Mouse (Mus musculus): Measurements from ENCODE around the gene Mmp25. TPM values are rescaled to one million over a fixed set of nuclear protein-coding genes. Genes with fewer than 3 reads are reported as not detected.

Mmp25 gene
- polyA plus RNA-seq (2016; fragmentation: Nextera tagmentation; extraction: Ambion mirVana), result 0.20 and 0.28 TPM in 2 replicates

DNA sequence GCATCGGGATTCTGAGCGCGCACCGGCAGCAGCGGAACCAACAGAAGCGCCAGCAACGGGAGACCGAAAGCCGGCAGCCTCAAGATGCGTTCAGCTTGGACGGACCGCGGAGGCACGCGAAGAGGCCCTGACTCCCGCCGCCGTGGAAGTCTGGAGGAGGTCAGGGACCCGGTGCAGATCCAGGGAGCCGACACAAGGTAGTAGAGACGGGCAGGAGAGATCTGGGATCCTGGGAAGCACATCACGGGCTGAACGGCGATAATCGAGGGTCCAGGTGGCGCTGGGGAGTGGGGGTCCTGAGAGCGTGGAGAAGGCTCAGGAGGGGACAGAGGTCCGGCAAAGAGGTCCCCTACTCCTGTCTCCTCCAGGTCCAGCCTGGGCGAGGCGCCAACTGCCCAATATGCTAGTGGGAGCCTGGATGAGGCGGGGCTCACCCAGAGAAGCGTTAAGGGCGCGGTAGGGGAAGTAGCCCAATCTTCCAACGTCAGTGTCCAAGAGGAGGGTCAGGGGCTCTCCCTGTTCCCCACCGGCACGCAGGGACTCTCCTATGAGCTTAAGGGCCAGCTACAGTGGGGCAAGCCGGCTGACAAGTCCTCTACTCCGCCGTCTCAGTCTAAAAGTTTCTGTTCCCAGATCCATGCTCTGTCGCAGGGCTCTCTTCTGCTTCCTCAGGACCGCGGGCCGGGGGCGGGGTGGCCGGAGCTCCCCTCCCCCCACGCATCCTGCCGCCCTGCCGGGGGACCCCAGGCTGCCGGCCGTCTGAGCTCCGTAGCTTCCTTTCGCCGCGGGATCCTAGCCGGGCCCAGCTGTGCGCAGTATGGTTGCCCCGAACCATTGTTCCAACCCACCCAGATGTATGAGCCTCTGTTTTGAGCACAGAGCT, at the start of gene Mmp25:
Gene Mmp25, minus strand, starts transcription at position 665 of the 883 bp plus-strand sequence.
- peak within 1 kb of the TSS; percentile 64 for H3K4me2 ChIP-seq
- H3K9me3 ChIP-seq (replicated peaks), result no peaks in the 10 kb centered on the region
- H3K4me3 ChIP-seq, result peak within 1 kb of the TSS; percentile 44
- H3K9ac ChIP-seq, result peak within 1 kb of the TSS; percentile 9; the same call in 1 of the 2 replicates
- no peak for ATAC-seq
- H3K27me3 ChIP-seq (replicated peaks), result peaks cover 56% of the 10 kb centered on the region
- WGBS (ENCODE audit: insufficient replicate concordance), result 1% methylated on average over 58 of the region's 58 CpGs
- no peaks in the 10 kb centered on the region for H3K36me3 ChIP-seq
- no peaks in the 10 kb centered on the region for H3K4me1 ChIP-seq
- no peak within 1 kb of the TSS for H3K27ac ChIP-seq

DNA sequence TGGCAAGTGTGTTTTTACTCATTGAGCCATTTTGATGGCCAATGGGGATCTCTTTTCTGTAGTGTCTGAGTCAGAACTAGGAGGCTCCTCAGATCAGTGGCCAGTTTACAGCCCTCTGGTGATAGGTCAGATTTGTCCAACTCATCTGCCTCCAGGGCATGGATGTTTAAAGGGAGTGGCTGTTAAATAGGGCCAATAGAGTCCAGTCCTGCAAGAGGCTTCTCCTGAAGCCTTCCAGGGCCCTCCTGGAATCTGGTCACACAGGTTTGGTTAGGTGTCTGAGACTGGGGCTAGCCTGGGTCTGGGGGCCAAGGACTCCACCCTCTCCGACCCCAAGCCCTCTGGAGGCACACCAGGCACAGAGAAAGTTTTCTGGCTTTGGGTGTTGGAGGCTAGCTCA, 49.4 kb upstream of the Mmp25 start:
- peaks cover 4% of the 10 kb centered on the region; the same call in 1 of the 2 replicates for H3K4me1 ChIP-seq
- H3K4me3 ChIP-seq, result no peak overlapping the region
- no peak overlapping the region for H3K4me2 ChIP-seq
- peaks cover 66% of the 10 kb centered on the region for H3K27me3 ChIP-seq (replicated peaks)
- no peaks in the 10 kb centered on the region for H3K36me3 ChIP-seq
- no peak overlapping the region for H3K27ac ChIP-seq
- no peak overlapping the region for H3K9ac ChIP-seq
- no peak for ATAC-seq
- WGBS (ENCODE audit: insufficient replicate concordance), result 50% methylated on average over 1 of the region's 1 CpGs
- no peaks in the 10 kb centered on the region for H3K9me3 ChIP-seq (replicated peaks)

DNA sequence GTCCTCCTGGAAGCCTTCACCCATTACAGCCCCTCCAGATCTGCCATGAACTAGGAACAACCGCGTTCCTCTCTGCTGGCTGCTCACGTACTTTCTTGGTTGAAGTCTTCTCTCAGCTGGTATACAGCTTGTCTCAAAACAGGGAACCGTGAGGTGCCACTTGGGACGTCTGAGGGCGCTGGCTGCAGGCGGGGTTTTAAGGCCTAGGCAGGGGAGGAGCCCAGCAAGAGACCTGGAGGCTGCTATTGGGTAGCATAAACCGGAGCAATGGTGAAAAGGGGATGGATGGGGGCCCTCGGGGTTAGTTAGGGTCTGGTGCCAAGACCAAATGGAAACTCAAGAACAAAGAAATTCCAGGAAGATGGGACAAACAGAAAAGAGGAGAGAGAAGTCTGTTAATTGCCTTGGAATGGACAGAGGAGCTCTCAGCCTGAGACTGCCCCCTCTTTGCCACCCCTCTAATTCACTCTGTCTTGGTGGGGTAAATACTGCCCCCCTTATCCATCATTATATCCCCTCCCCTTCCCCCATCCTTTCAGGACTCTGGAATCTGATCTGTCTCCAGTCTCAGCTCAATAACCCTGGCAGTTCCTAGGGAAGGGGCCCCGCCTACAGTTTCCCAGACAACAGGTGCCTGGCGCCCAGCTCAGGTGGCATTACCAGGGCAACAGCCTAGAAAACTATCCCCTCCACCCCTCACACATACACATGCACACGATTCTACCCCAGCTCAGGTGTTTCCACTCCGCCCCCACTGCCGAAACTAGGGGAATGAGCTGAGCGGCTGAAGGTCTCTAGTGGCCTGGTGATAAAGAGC, 39.0 kb upstream of the Mmp25 start, which contains the start of gene Cldn9:
Gene Cldn9, minus strand, starts transcription at position 171 of the 817 bp plus-strand sequence.
- no peak for ATAC-seq
- H3K9me3 ChIP-seq (replicated peaks), result no peaks in the 10 kb centered on the region

DNA sequence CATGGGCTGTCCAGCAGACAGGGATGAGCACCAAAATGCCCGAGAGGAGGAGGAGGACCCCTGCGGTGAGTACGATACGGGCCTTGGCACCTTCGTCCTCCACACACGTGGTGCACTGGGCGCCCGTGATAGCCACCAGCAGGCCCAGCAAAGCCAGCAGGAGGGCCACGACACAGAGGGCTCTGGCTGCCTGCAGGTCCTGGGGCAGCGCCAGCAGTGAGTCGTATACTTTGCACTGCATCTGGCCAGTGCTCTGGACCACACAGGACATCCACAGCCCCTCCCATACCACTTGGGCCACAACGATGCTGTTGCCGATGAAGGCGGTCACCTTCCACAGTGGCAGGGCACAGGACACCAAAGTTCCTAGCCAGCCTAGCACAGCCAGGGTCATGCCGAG, 38.1 kb upstream of the Mmp25 start:
- H3K36me3 ChIP-seq, result no peaks in the 10 kb centered on the region
- peaks cover 5% of the 10 kb centered on the region; the same call in 1 of the 2 replicates for H3K4me1 ChIP-seq
- H3K27me3 ChIP-seq (replicated peaks), result peaks cover 76% of the 10 kb centered on the region
- no peak overlapping the region for H3K9ac ChIP-seq
- no peak for ATAC-seq
- 20% methylated on average over 15 of the region's 15 CpGs for WGBS (ENCODE audit: insufficient replicate concordance)
- no peak overlapping the region for H3K4me2 ChIP-seq
- H3K9me3 ChIP-seq (replicated peaks), result no peaks in the 10 kb centered on the region
- no peak overlapping the region for H3K4me3 ChIP-seq
- no peak overlapping the region for H3K27ac ChIP-seq

More for the DNA sequence above, 39.0 kb upstream of the Mmp25 start, which contains the start of gene Cldn9:
- H3K9ac ChIP-seq, result no peak within 1 kb of the TSS
- H3K4me3 ChIP-seq, result no peak within 1 kb of the TSS
- H3K4me2 ChIP-seq, result no peak within 1 kb of the TSS
- no peaks in the 10 kb centered on the region for H3K36me3 ChIP-seq
- peaks cover 67% of the 10 kb centered on the region for H3K27me3 ChIP-seq (replicated peaks)
- WGBS (ENCODE audit: insufficient replicate concordance), result 23% methylated on average over 15 of the region's 15 CpGs
- H3K27ac ChIP-seq, result no peak within 1 kb of the TSS
- H3K4me1 ChIP-seq, result peaks cover 5% of the 10 kb centered on the region; the same call in 1 of the 2 replicates

DNA sequence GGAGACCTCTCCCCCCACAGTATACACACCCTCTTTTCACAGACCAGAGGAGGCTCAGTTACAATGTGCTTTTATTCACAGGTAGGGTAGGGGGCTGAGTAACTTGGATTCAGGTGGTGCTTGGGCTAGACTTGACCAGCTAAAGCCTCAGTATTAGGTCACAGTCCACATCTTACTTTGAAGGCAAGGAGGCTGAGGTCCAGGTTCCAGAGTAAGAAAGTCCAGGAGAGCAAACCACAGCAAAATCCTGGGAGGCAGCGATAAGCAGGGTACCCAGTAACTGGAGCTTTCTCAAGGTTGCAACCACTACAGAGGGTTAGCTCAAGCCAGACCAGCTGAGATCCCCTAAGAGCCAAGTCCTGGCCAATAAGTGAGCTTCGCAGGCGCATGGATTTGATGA, 37.5 kb upstream of the Mmp25 start:
- 57% methylated on average over 3 of the region's 3 CpGs for whole genome bisulfite sequencing (ENCODE audit: insufficient replicate concordance)
- H3K27me3 ChIP-seq (replicated peaks), result peaks cover 83% of the 10 kb centered on the region

DNA sequence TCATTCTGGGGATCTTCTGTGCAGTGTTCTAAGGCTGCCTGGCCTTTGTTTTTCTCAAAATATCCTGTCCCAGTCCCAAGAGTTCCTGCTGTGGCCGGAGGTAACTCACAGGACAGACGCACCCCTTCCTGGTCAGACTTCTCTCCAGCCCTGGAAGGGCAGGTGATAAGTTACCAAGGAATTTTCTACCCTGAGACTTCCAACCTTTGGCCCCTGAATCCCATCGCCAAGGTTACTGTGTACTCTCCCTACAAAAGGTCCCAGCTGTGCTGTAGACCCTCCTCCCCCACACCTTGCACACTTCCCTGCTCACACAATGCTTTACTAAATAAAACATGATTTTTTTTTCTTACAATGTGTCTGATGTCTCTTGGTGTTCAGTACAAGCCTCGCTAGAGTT, 37.0 kb upstream of the Mmp25 start:
- H3K4me3 ChIP-seq, result no peak overlapping the region
- no peaks in the 10 kb centered on the region for H3K36me3 ChIP-seq
- H3K4me2 ChIP-seq, result no peak overlapping the region
- peaks cover 87% of the 10 kb centered on the region for H3K27me3 ChIP-seq (replicated peaks)
- peaks cover 12% of the 10 kb centered on the region for H3K4me1 ChIP-seq
- no peak overlapping the region for H3K9ac ChIP-seq
- no peak for ATAC-seq
- H3K9me3 ChIP-seq (replicated peaks), result no peaks in the 10 kb centered on the region
- no peak overlapping the region for H3K27ac ChIP-seq
- 46% methylated on average over 4 of the region's 4 CpGs for WGBS (ENCODE audit: insufficient replicate concordance)

More for the DNA sequence above, 37.5 kb upstream of the Mmp25 start:
- no peak overlapping the region for H3K27ac ChIP-seq
- H3K9ac ChIP-seq, result no peak overlapping the region
- no peak for ATAC-seq
- H3K9me3 ChIP-seq (replicated peaks), result no peaks in the 10 kb centered on the region
- H3K4me1 ChIP-seq, result peaks cover 8% of the 10 kb centered on the region
- no peak overlapping the region for H3K4me3 ChIP-seq
- H3K36me3 ChIP-seq, result no peaks in the 10 kb centered on the region
- no peak overlapping the region for H3K4me2 ChIP-seq

DNA sequence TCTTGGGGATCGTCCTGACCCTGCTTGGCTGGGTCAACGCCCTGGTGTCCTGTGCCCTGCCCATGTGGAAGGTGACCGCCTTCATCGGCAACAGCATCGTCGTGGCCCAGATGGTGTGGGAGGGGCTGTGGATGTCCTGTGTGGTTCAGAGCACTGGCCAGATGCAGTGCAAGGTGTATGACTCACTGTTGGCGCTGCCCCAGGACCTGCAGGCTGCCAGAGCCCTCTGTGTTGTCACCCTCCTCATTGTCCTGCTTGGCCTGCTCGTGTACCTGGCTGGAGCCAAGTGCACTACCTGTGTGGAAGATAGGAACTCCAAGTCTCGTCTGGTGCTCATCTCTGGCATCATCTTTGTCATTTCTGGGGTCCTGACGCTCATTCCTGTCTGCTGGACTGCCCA, 36.0 kb upstream of the Mmp25 start:
- H3K4me1 ChIP-seq, result peaks cover 22% of the 10 kb centered on the region
- H3K27me3 ChIP-seq (replicated peaks), result peaks cover 97% of the 10 kb centered on the region
- no peak overlapping the region for H3K27ac ChIP-seq
- WGBS (ENCODE audit: insufficient replicate concordance), result 45% methylated on average over 10 of the region's 10 CpGs
- no peak for ATAC-seq
- no peak overlapping the region for H3K9ac ChIP-seq
- no peaks in the 10 kb centered on the region for H3K36me3 ChIP-seq
- H3K4me2 ChIP-seq, result no peak overlapping the region
- no peaks in the 10 kb centered on the region for H3K9me3 ChIP-seq (replicated peaks)
- H3K4me3 ChIP-seq, result no peak overlapping the region

DNA sequence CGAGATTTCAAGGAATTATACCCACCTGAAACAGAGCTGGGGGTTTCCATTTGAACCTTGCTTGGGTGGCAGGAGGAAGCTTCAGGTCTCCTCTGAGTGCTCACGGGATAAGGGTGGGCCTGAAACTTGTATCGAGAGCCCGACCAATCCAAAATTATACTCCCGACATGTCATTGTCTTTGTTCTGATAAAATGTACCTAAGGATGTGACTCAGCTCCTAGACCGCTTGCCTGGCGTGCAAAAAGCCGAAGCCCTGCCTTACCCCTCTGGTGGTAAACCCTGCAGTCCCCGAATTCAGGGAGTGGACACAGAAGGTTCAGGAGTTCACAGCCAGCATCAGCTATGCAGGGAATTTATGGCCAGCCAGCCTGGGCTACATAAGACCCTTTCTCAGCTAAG, 35.3 kb upstream of the Mmp25 start:
- H3K4me3 ChIP-seq, result no peak overlapping the region
- no peak overlapping the region for H3K4me2 ChIP-seq
- no peak overlapping the region for H3K27ac ChIP-seq
- no peaks in the 10 kb centered on the region for H3K36me3 ChIP-seq
- peaks cover 30% of the 10 kb centered on the region for H3K4me1 ChIP-seq
- H3K9me3 ChIP-seq (replicated peaks), result no peaks in the 10 kb centered on the region
- peaks cover 100% of the 10 kb centered on the region for H3K27me3 ChIP-seq (replicated peaks)
- no peak for ATAC-seq
- no peak overlapping the region for H3K9ac ChIP-seq
- WGBS (ENCODE audit: insufficient replicate concordance), result 40% methylated on average over 9 of the region's 9 CpGs

DNA sequence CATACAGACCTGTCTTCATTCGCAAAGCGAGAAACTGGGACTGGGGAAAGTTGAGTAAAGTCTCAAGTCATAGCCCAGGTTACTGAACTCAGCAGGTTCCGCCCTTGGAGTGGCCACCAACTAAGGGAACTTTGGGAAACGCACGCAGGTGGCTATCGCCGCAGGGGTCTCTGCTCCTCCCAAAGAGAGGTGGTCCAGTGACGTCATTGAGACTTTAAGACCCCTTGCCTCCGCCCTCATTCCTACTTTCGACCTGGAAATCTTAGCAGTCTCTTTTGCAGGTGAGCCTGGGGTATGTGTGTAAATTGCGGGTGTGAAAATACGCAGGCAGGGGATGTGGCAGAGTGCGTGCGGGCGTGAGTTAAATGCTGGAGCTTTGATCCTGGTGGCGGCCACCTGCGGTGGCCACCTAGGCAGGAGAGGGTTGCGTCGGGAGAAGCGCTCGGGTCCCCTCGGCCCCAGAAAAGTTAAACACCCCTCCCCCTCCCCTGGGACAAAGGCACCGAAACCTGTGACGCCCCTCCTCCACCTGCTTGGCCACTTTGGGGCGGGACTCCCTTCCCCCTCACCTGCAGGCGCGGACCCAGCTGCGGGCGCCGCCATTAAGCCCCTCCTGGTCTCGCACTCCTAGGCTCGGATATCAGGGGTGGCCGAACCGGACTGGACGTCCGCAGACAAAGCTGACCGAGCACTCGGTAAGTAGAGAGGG, 34.2 kb upstream of the Mmp25 start, which contains the start of gene Cldn6:
Gene Cldn6, plus strand, starts transcription at position 123 of the 709 bp plus-strand sequence.
- H3K4me1 ChIP-seq, result peaks cover 40% of the 10 kb centered on the region
- WGBS (ENCODE audit: insufficient replicate concordance), result 5% methylated on average over 38 of the region's 38 CpGs

DNA sequence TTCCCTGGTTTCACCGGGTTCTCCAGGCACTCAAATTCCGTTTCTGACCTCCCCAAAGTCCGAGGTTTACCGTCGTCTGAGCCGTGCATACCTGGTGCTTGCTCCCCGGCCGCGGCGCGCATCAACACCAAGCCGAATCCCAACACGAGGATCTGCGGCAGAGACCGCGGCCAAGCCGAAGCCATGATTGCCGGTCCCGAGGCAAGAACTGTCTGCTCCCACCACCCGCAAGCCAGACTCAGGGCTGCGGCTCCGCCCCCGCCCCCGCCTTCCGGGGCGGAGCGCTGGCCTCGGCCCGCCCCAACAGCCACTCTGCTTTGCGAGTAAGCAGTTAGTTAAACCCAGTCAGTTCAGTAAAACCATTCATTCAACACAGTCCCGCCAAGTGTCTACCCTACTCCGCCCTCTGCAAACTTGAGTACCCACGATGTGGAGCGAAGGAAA, 32.2 kb upstream of the Mmp25 start, which contains the start of gene Tnfrsf12a:
Gene Tnfrsf12a, minus strand, starts transcription at position 233 of the 444 bp plus-strand sequence.
- H3K9me3 ChIP-seq (replicated peaks), result no peaks in the 10 kb centered on the region
- H3K36me3 ChIP-seq, result no peaks in the 10 kb centered on the region
- ATAC-seq, result peak; percentile 23; the same call in 1 of the 2 replicates
- H3K27ac ChIP-seq, result no peak within 1 kb of the TSS
- H3K27me3 ChIP-seq (replicated peaks), result peaks cover 77% of the 10 kb centered on the region
- H3K4me1 ChIP-seq, result peaks cover 55% of the 10 kb centered on the region
- peak within 1 kb of the TSS; percentile 69 for H3K9ac ChIP-seq
- peak within 1 kb of the TSS; percentile 93 for H3K4me2 ChIP-seq
- under 1% methylated on average over 34 of the region's 34 CpGs for WGBS (ENCODE audit: insufficient replicate concordance)
- peak within 1 kb of the TSS; percentile 63 for H3K4me3 ChIP-seq

More for the DNA sequence above, 34.2 kb upstream of the Mmp25 start, which contains the start of gene Cldn6:
- ATAC-seq, result no peak
- H3K27me3 ChIP-seq (replicated peaks), result peaks cover 97% of the 10 kb centered on the region
- peak within 1 kb of the TSS; percentile 16; the same call in 1 of the 2 replicates for H3K4me3 ChIP-seq
- H3K36me3 ChIP-seq, result no peaks in the 10 kb centered on the region
- no peak within 1 kb of the TSS for H3K9ac ChIP-seq
- H3K4me2 ChIP-seq, result peak within 1 kb of the TSS; percentile 48
- no peaks in the 10 kb centered on the region for H3K9me3 ChIP-seq (replicated peaks)
- H3K27ac ChIP-seq, result no peak within 1 kb of the TSS

DNA sequence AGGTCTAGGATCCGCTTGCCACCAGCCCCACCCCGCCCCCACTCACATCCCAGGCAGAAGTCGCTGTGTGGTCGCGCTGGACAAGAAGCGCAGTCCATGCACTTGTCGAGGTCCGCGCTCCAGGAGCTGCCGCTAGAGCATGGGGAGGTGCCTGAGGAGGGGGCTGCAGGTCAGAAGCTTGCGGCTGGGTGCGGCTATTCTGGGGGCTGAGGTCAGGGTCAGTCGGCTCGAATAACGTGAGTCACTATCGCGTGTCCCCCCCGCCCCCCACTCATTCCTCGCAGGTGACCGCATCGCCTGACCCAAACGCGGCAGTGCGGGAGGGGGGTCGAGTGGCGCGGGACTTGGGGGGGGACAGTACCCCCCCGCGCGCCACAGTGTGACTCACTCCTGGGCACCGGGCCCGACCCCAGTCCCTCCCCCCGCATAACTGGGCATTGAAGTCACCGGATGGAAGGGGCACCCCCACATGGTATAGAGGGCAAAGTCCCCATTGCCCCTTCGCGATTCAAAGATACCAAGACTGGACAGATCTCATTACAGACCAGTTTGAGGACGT, 31.5 kb upstream of the Mmp25 start:
- Histone ChIP-seq H3K4me1 (peaks cover 62% of the 10 kb centered on the region), H3K27ac (no peak overlapping the region), H3K9me3 (replicated peaks) (no peaks in the 10 kb centered on the region), H3K9ac (peak overlapping the region; percentile 69), H3K4me3 (peak overlapping the region; percentile 63), H3K36me3 (no peaks in the 10 kb centered on the region), H3K4me2 (peak overlapping the region; percentile 93), H3K27me3 (replicated peaks) (peaks cover 70% of the 10 kb centered on the region)
- 0% methylated on average over 36 of the region's 37 CpGs for WGBS (ENCODE audit: insufficient replicate concordance)
- no peak for ATAC-seq
